Mouse (Mus musculus): Measurements from ENCODE around the gene Tmem107. TPM values are rescaled to one million over a fixed set of nuclear protein-coding genes. Genes with fewer than 3 reads are reported as not detected.

Gene Tmem107
- polyA plus RNA-seq, 1 experiment from 2014 or later = 36.7 TPM

- no peak overlapping the region for H3K27ac ChIP-seq (replicated peaks; ENCODE audit: low read depth, low read length)
- no peaks in the 10 kb centered on the region for H3K36me3 ChIP-seq (ENCODE audit: control insufficient read depth, insufficient read depth, low read length)
- DNase-seq (ENCODE audit: low spot score) (peak; percentile 94), ATAC-seq (ENCODE audit: insufficient number of reproducible peaks, low FRiP score, low TSS enrichment, low read depth) (no peak)
- H3K27me3 ChIP-seq (ENCODE audit: control insufficient read depth, insufficient read depth, low read length) = no peaks in the 10 kb centered on the region
- peak overlapping the region; percentile 86 for H3K4me2 ChIP-seq (ENCODE audit: low read depth, severe bottlenecking)
- peaks cover 20% of the 10 kb centered on the region for H3K4me1 ChIP-seq (ENCODE audit: control insufficient read depth, insufficient read depth, low read length)
- H3K9ac ChIP-seq (ENCODE audit: low read length) = no peak overlapping the region
- H3K4me3 ChIP-seq (ENCODE audit: low read depth, low read length) = peak overlapping the region; percentile 35
- 8% methylated on average over 8 of the region's 8 CpGs for WGBS
- no peaks in the 10 kb centered on the region for H3K9me3 ChIP-seq (ENCODE audit: control insufficient read depth, low read length)
Observed at GRCm38 (mm10) chr11:69066956-69067355, 3.6 kb upstream of the Tmem107 start.

DNA sequence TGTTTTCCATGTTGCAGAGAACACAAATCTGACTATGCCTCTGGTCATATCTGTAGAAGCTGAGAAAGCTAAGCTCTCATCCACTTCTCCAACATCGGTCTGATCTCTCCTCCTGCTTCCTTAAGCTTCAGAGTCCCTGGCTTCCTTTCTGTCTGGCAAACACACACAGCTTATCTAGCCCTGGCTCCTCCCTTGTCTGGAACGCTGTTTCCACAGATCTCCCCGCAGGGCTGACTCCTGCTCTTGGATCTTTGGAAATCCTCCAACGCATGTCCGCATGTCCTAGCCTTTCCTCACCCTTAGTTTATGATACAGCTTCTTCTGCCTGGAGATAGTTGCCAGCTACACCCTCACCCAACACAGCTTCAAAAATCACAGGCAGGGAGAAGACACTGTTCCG is 3.0 kb upstream of the Tmem107 start:
- WGBS = 62% methylated on average over 6 of the region's 6 CpGs
- H3K9me3 ChIP-seq (ENCODE audit: control insufficient read depth, low read length) = no peaks in the 10 kb centered on the region
- no peak overlapping the region for H3K9ac ChIP-seq (ENCODE audit: low read length)
- DNase-seq (ENCODE audit: low spot score) (no peak), ATAC-seq (ENCODE audit: insufficient number of reproducible peaks, low FRiP score, low TSS enrichment, low read depth) (no peak)
- H3K4me1 ChIP-seq (ENCODE audit: control insufficient read depth, insufficient read depth, low read length) = peaks cover 20% of the 10 kb centered on the region
- H3K4me3 ChIP-seq (ENCODE audit: low read depth, low read length) = no peak overlapping the region
- no peak overlapping the region for H3K27ac ChIP-seq (replicated peaks; ENCODE audit: low read depth, low read length)
- no peaks in the 10 kb centered on the region for H3K27me3 ChIP-seq (ENCODE audit: control insufficient read depth, insufficient read depth, low read length)
- no peak overlapping the region; the same call in 1 of the 2 replicates for H3K4me2 ChIP-seq (ENCODE audit: low read depth, severe bottlenecking)
- no peaks in the 10 kb centered on the region for H3K36me3 ChIP-seq (ENCODE audit: control insufficient read depth, insufficient read depth, low read length)

- ATAC-seq (ENCODE audit: insufficient number of reproducible peaks, low FRiP score, low TSS enrichment, low read depth) (no peak), DNase-seq (ENCODE audit: low spot score) (no peak)
- under 1% methylated on average over 13 of the region's 13 CpGs for WGBS
- Histone ChIP-seq H3K9me3 (ENCODE audit: control insufficient read depth, low read length) (no peaks in the 10 kb centered on the region), H3K27me3 (ENCODE audit: control insufficient read depth, insufficient read depth, low read length) (no peaks in the 10 kb centered on the region), H3K9ac (ENCODE audit: low read length) (peak overlapping the region; percentile 80), H3K4me1 (ENCODE audit: control insufficient read depth, insufficient read depth, low read length) (peaks cover 13% of the 10 kb centered on the region), H3K4me3 (ENCODE audit: low read depth, low read length) (peak overlapping the region; percentile 50), H3K27ac (replicated peaks; ENCODE audit: low read depth, low read length) (peak overlapping the region; percentile 53; the same call in 1 of the 2 replicates), H3K36me3 (ENCODE audit: control insufficient read depth, insufficient read depth, low read length) (no peaks in the 10 kb centered on the region), H3K4me2 (ENCODE audit: low read depth, severe bottlenecking) (peak overlapping the region; percentile 74)
Observed at GRCm38 (mm10) chr11:69070093-69070492, 513 bp upstream of the Tmem107 start.

DNA sequence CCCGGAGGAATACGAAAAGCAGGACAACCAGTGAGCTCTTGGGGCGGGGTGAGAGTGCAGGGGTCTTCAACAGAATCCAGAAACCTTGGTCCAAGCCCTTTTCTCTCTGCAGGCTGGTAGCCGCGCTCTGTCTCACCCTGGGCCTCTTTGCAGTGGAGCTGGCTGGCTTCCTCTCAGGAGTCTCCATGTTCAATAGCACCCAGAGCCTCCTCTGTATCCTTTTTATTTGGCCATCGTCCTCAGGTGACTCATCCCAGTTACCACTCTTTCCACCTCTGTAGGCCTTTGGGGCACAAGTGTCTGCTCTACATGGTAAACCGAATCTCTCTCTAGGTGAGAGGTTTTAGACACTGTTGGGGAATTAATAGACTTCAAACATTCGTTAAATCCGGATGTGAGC is 656 bp downstream of the Tmem107 start:
- 23% methylated on average over 9 of the region's 9 CpGs for WGBS
- DNase-seq (ENCODE audit: low spot score) = peak; percentile 37
- H3K9ac ChIP-seq (ENCODE audit: low read length) = peak overlapping the region; percentile 80
- no peaks in the 10 kb centered on the region for H3K36me3 ChIP-seq (ENCODE audit: control insufficient read depth, insufficient read depth, low read length)
- H3K27me3 ChIP-seq (ENCODE audit: control insufficient read depth, insufficient read depth, low read length) = no peaks in the 10 kb centered on the region
- no peak for ATAC-seq (ENCODE audit: insufficient number of reproducible peaks, low FRiP score, low TSS enrichment, low read depth)
- H3K9me3 ChIP-seq (ENCODE audit: control insufficient read depth, low read length) = no peaks in the 10 kb centered on the region
- peak overlapping the region; percentile 36; the same call in 1 of the 2 replicates for H3K27ac ChIP-seq (replicated peaks; ENCODE audit: low read depth, low read length)
- peak overlapping the region; percentile 50 for H3K4me3 ChIP-seq (ENCODE audit: low read depth, low read length)
- H3K4me1 ChIP-seq (ENCODE audit: control insufficient read depth, insufficient read depth, low read length) = peaks cover 10% of the 10 kb centered on the region; the same call in 1 of the 2 replicates
- H3K4me2 ChIP-seq (ENCODE audit: low read depth, severe bottlenecking) = peak overlapping the region; percentile 74

GRCm38 (mm10) chr11:69072234-69072633 is 1.6 kb downstream of the Tmem107 start:
- Histone ChIP-seq H3K4me3 (ENCODE audit: low read depth, low read length) (no peak overlapping the region), H3K36me3 (ENCODE audit: control insufficient read depth, insufficient read depth, low read length) (no peaks in the 10 kb centered on the region), H3K27ac (replicated peaks; ENCODE audit: low read depth, low read length) (no peak overlapping the region), H3K4me2 (ENCODE audit: low read depth, severe bottlenecking) (peak overlapping the region; percentile 41; the same call in 1 of the 2 replicates), H3K9ac (ENCODE audit: low read length) (no peak overlapping the region), H3K9me3 (ENCODE audit: control insufficient read depth, low read length) (no peaks in the 10 kb centered on the region), H3K27me3 (ENCODE audit: control insufficient read depth, insufficient read depth, low read length) (no peaks in the 10 kb centered on the region), H3K4me1 (ENCODE audit: control insufficient read depth, insufficient read depth, low read length) (peaks cover 6% of the 10 kb centered on the region; the same call in 1 of the 2 replicates)
- 79% methylated on average over 11 of the region's 11 CpGs for WGBS
- DNase-seq (ENCODE audit: low spot score) = no peak
- no peak for ATAC-seq (ENCODE audit: insufficient number of reproducible peaks, low FRiP score, low TSS enrichment, low read depth)

GRCm38 (mm10) chr11:69072666-69073064 is 2.1 kb downstream of the Tmem107 start:
- Histone ChIP-seq H3K4me3 (ENCODE audit: low read depth, low read length) (peak overlapping the region; percentile 20; the same call in 1 of the 2 replicates), H3K9me3 (ENCODE audit: control insufficient read depth, low read length) (no peaks in the 10 kb centered on the region), H3K9ac (ENCODE audit: low read length) (no peak overlapping the region), H3K27me3 (ENCODE audit: control insufficient read depth, insufficient read depth, low read length) (no peaks in the 10 kb centered on the region), H3K27ac (replicated peaks; ENCODE audit: low read depth, low read length) (no peak overlapping the region), H3K36me3 (ENCODE audit: control insufficient read depth, insufficient read depth, low read length) (no peaks in the 10 kb centered on the region), H3K4me2 (ENCODE audit: low read depth, severe bottlenecking) (peak overlapping the region; percentile 41; the same call in 1 of the 2 replicates), H3K4me1 (ENCODE audit: control insufficient read depth, insufficient read depth, low read length) (peaks cover 6% of the 10 kb centered on the region; the same call in 1 of the 2 replicates)
- ATAC-seq (ENCODE audit: insufficient number of reproducible peaks, low FRiP score, low TSS enrichment, low read depth) = no peak
- 15% methylated on average over 9 of the region's 9 CpGs for WGBS
- no peak for DNase-seq (ENCODE audit: low spot score)

- WGBS = 0% methylated on average over 14 of the region's 14 CpGs
- DNase-seq (ENCODE audit: low spot score) (peak; percentile 80), ATAC-seq (ENCODE audit: insufficient number of reproducible peaks, low FRiP score, low TSS enrichment, low read depth) (peak; percentile 72)
- Histone ChIP-seq H3K9me3 (ENCODE audit: control insufficient read depth, low read length) (no peaks in the 10 kb centered on the region), H3K27me3 (ENCODE audit: control insufficient read depth, insufficient read depth, low read length) (no peaks in the 10 kb centered on the region), H3K4me1 (ENCODE audit: control insufficient read depth, insufficient read depth, low read length) (peaks cover 6% of the 10 kb centered on the region; the same call in 1 of the 2 replicates), H3K36me3 (ENCODE audit: control insufficient read depth, insufficient read depth, low read length) (no peaks in the 10 kb centered on the region), H3K4me3 (ENCODE audit: low read depth, low read length) (peak overlapping the region; percentile 20; the same call in 1 of the 2 replicates), H3K4me2 (ENCODE audit: low read depth, severe bottlenecking) (peak overlapping the region; percentile 41), H3K27ac (replicated peaks; ENCODE audit: low read depth, low read length) (peak overlapping the region; percentile 76), H3K9ac (ENCODE audit: low read length) (peak overlapping the region; percentile 61; the same call in 1 of the 2 replicates)
Observed at GRCm38 (mm10) chr11:69073065-69073888, 2.7 kb downstream of the Tmem107 start.

GRCm38 (mm10) chr11:69073951-69074775 is 3.6 kb downstream of the Tmem107 start:
- Histone ChIP-seq H3K4me3 (ENCODE audit: low read depth, low read length) (no peak overlapping the region), H3K27me3 (ENCODE audit: control insufficient read depth, insufficient read depth, low read length) (no peaks in the 10 kb centered on the region), H3K4me1 (ENCODE audit: control insufficient read depth, insufficient read depth, low read length) (peaks cover 6% of the 10 kb centered on the region; the same call in 1 of the 2 replicates), H3K36me3 (ENCODE audit: control insufficient read depth, insufficient read depth, low read length) (no peaks in the 10 kb centered on the region), H3K4me2 (ENCODE audit: low read depth, severe bottlenecking) (no peak overlapping the region), H3K9ac (ENCODE audit: low read length) (no peak overlapping the region), H3K9me3 (ENCODE audit: control insufficient read depth, low read length) (no peaks in the 10 kb centered on the region), H3K27ac (replicated peaks; ENCODE audit: low read depth, low read length) (no peak overlapping the region; the same call in 1 of the 2 replicates)
- DNase-seq (ENCODE audit: low spot score) (no peak), ATAC-seq (ENCODE audit: insufficient number of reproducible peaks, low FRiP score, low TSS enrichment, low read depth) (no peak)
- 42% methylated on average over 6 of the region's 6 CpGs for WGBS
